10 mouse cellular contexts compared by ENCODE assay signal in the genomic region with DNA sequence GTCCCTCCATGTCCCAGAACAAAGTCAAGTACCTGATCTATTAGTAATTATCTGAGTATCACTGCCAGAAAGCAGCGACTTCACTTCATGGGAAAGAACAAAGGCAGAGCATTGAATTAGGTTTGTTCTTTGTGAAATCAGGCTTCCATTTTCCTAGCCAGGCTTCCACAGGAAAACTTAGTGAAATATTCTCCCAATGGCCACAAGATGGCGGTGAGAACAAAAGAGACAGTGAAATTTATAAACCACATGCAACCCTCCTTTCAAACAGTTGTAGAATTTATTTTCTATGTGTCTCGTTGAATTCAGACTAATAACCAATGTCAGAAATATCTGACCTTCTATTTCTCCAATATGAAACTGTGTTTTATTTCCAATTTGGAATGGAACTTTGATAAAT. TPM values are rescaled to one million over a fixed set of nuclear protein-coding genes. Genes with fewer than 3 reads are reported as not detected.
A peak's percentile ranks its signal among the peaks of the same experiment; 100 is the strongest.
DNase-seq lines count a peak whose midpoint lies in the region; ATAC-seq lines count a peak whose summit lies in the region.
"Had no signal": no experiment of that assay in that cellular context is flagged by ENCODE, and none has a peak within 500 bp of the region (broad histone marks: within the 10 kb centered on the region; RNA-seq: fewer than 3 reads in every experiment).

No protein-coding gene starts in this region.

- H3K27me3 ChIP-seq in forebrain, embryonic 15.5 days, result no peaks in the 10 kb centered on the region
- H3K27me3 ChIP-seq: heart, embryonic 13.5 days had no signal

- no peaks in the 10 kb centered on the region for H3K9me3 ChIP-seq in forebrain, embryonic 15.5 days
- H3K9me3 ChIP-seq: G1E; heart, embryonic 13.5 days had no signal

- H3K9ac ChIP-seq in forebrain, embryonic 15.5 days (replicated peaks), result no peak overlapping the region
- H3K9ac ChIP-seq: heart, embryonic 13.5 days had no signal

- 2% methylated on average over 3 of the region's 3 CpGs for WGBS in forebrain, embryonic 15.5 days

- no peak overlapping the region for H3K4me3 ChIP-seq in forebrain, embryonic 15.5 days
- H3K4me3 ChIP-seq: heart, embryonic 13.5 days had no signal

- H3K36me3 ChIP-seq in forebrain, embryonic 15.5 days, result no peaks in the 10 kb centered on the region
- H3K36me3 ChIP-seq: G1E; heart, embryonic 13.5 days had no signal

- H3K4me2 ChIP-seq in forebrain, embryonic 15.5 days (replicated peaks), result no peak overlapping the region
- H3K4me2 ChIP-seq: heart, embryonic 13.5 days had no signal

- peak; percentile 25 for DNase-seq in cerebellum, adult 9-10 months
- no peak for DNase-seq in cerebellum, adult 11 months
- peak; percentile 78 for DNase-seq in 3T3-L1 (ENCODE audit: low read depth, low spot score)
- DNase-seq in adrenal gland, adult 2 months, result peak; percentile 41
- DNase-seq in kidney, postnatal 10 days, result peak; percentile 61
- DNase-seq in skeletal muscle tissue, adult 2 months (ENCODE audit: low read depth, low spot score), result peak; percentile 12

- peak; percentile 74 for ATAC-seq in forebrain, embryonic 15.5 days (replicated peaks)
- peak; percentile 62 for ATAC-seq in megakaryocyte, adult 5-6 weeks (ENCODE audit: poor library complexity, severe bottlenecking)

- H3K4me1 ChIP-seq in forebrain, embryonic 15.5 days, result 0 out of 2 replicates have a peak, but pooled peaks cover 4% of the 10 kb centered on the region
- H3K4me1 ChIP-seq: heart, embryonic 13.5 days had no signal

- no peak overlapping the region for H3K27ac ChIP-seq in forebrain, embryonic 15.5 days (replicated peaks)
- H3K27ac ChIP-seq: heart, embryonic 13.5 days had no signal

RNA-seq across cellular contexts. Expression of gene Arhgap18, which starts 42.2 kb away (rescaled TPM):
- total RNA-seq in adrenal gland, adult 2 months (2021), result 10 to 100 TPM; 28.9 to 39.8 TPM
- polyA plus RNA-seq in adrenal gland, adult 2 months (2012; rRNA removed), result 0.61 and 0.85 TPM in 2 replicates
- 14.1 and 14.4 TPM in 2 replicates for polyA plus RNA-seq in forebrain, embryonic 15.5 days (2015; fragmentation: Nextera tagmentation; extraction: Ambion mirVana)
- 20.2 and 21.3 TPM in 2 replicates for total RNA-seq in megakaryocyte, adult 5-6 weeks (2015)
- 25.6 and 27.7 TPM in 2 replicates for total RNA-seq in megakaryocyte, adult 5-6 weeks (2017)
